Mouse (Mus musculus) erythroblast, adult 5-6 weeks (primary cell): Measurements from ENCODE around the gene Duxbl2. TPM values are rescaled to one million over a fixed set of nuclear protein-coding genes. Genes with fewer than 3 reads are reported as not detected.
"Not testable (repeated sequence)": the region's sequence is repeated elsewhere in the genome, so short reads cannot be mapped to it uniquely, and the experiment has no call there.

Experiments used
- ATAC-seq: replicated peaks from 2 replicates; pipeline ENCODE4 v1.8.0; 2016; ENCODE audit warnings: moderate number of reproducible peaks, mild to moderate bottlenecking, moderate TSS enrichment, inconsistent platforms; ENCODE audit not compliant: poor library complexity, low FRiP score, severe bottlenecking
- total RNA-seq, 2 experiments: library from RNA; stranded (forward) in 1 of 2; stranded (reverse) in 1 of 2; fragments of 150-400 nt in 1 of 2; fragments of 200-764, 138-1000 nt in 1 of 2; gene quantifications; 2 replicates each; pipeline versions ENCODE4 v1.2.3 to v1.2.4; 2015 to 2017; ENCODE audit warnings: low replicate concordance in 2 of 2

Gene Duxbl2
- total RNA-seq (2015; ENCODE audit: low replicate concordance) (not detected in 2 replicates), total RNA-seq (2017; ENCODE audit: low replicate concordance) (not detected in 2 replicates)

DNA sequence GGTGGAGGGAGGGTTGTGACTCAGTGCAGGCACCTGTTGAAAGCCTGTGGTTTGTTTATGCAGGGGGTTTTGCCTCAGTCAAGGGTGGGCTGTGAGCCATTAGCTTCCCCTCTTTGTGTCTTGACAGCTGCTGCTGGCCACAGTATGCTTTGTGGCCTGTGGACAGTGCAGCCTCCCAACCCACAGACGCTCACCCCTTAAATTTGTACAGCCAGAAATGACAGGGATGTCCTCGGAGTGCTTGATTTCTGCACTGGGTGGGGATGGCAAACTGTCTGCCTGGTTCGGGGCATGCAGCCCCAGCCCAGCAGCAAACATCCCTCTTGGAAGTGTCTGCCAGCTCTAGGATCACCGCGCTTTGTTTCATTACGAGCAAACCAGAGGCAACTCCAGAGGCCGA is at the start of gene Duxbl2:
Duxbl2 (plus strand) TSS at position 200 of the 400 bp plus-strand sequence.
- not testable (repeated sequence) for ATAC-seq

DNA sequence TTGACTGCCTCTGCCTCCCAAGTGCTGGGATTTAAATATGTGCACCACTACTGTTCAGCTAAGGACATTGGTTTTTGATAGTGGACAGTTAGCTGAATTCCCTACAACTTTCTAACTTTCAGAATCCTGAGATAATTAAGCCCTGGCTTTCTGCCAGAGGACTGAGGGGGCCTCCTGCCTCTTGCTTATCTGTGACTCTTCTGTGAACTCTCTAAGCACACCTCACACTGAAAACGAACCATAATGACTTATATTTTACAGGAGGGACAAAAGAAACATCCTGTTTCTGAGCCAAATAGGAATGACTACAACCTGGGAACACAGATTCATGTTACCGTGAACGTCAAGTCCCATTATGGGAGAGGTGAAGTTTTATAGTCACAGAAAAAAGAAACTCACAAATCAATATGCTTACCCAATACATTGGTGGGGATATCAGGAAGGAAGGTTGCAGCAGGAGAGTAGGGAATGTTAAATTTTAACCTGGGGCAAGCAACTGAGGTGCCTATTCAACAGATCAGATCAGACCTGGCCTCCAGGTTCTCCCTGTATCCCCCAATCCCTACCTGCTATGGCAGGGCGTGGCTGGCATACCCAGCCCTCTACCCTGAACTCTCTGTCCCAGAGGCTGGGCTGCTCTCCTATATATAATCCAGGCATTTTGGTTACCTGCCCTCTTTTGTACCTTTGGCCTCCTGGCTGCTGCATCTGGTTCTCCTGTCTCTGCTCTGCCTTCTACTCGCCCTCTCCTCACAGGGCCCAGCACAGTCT is 41.3 kb upstream of the Duxbl2 start:
- not testable (repeated sequence) for ATAC-seq

GRCm38 (mm10) chr14:26081216-26081615 is 36.9 kb upstream of the Duxbl2 start, which contains the start of gene Cphx2:
Gene Cphx2 (plus strand): TSS chr14:26081516.
- ATAC-seq = not testable (repeated sequence)

DNA sequence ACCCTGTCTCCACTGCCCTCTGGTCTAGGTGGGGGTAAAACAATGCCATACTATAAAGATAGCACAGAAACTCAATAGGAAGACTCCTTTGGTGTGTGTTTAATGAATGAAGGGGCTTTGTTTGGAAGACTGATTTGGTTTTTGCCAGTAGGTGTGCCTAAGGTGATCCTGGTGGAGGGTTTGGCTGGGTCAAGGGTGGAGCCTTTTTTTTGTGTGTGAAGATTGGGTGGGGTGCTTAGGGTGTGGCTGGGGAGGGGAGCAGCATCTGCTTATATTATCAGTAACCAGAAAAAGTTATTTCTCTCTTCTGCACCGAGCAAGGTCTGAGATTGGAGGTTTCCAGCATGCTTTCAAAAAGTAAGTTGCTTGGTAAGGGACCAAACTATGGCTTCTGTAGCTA is 36.2 kb upstream of the Duxbl2 start, which contains the start of gene Cphx3:
Cphx3 (plus strand) TSS at position 301 of the 400 bp plus-strand sequence.
- not testable (repeated sequence) for ATAC-seq

DNA sequence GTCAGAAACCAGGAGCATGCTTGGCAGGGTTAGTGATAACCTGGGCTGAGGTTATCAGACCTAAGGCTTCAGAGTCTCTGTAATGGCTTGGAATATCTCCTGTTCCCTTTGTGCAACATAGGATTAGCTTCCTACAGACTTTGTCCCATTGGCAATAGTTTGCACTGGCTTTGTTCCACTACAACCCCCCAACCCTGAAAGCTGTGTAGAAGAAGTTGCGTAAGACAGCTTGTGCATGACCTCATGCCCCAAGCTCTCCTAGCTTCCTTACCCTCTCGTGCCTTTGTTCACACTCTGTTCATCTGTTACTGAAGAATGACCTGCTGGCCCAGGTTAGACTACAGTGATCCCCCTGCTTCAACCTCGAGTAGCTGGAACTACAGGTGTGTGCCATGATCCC is 20.5 kb upstream of the Duxbl2 start:
- ATAC-seq = not testable (repeated sequence)

DNA sequence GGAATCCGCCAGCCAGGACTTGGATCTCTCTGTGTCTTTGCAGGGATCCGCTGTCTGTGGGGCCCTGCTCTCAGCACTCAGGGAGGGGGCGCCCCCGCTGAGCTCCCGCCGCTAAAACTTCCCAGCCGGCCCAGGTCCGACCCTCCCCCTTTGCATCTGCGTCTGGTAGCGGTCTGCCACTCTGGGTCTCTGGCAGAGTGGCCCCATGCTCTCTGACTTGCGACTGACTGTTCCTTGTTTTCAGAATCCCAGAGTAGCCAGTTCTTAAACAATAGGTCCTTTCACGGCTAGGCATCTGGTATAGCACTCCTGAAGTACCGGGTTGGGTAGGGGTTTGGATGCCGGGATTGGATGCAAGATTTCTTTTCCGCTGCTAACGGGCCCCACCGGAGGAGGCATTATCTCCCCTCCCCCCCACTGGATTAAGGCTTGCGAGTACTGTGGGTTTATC is 426 bp downstream of the Duxbl2 start:
- ATAC-seq = not testable (repeated sequence)

DNA sequence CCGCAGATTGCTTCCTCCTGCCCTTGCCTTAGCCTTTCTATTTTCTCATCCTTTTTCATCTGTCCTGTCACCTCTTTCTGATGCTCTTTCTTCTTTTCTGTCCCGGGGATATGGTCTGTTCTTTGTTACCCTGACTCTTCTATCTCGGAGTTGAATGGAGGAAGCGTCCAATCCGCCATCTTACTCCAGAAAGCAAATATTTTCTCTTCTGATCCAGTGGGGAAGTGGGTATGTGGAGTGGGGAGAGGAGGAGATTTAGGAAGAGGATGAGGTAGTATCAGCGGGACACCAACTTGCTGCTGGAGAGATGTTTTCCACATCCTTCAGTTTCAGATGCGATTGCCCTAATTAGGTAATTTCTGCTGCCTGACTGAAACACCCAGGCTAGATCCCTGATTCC is 946 bp downstream of the Duxbl2 start:
- ATAC-seq = not testable (repeated sequence)

DNA sequence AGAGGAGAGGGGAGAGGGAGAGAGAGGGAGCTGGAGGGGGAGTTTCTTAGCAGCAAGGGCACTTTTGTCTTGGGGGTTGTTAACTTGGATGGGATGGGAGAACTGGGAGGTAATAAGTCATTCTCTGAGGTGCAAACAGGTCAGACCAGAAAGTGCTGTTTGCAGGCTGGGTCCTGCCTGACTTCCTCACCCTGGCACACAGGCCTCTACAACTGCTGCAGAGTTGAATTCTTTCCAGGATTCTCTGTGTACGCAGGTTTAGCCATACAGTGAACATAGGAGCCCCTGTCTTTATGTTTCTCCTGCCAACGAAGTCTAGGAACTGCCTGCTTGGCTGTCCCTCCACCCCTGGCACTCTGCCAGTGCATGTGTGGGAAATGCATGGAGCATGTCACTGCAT is 28.9 kb downstream of the Duxbl2 start:
- ATAC-seq = not testable (repeated sequence)

GRCm38 (mm10) chr14:26156032-26156431 is 37.9 kb downstream of the Duxbl2 start:
- not testable (repeated sequence) for ATAC-seq

DNA sequence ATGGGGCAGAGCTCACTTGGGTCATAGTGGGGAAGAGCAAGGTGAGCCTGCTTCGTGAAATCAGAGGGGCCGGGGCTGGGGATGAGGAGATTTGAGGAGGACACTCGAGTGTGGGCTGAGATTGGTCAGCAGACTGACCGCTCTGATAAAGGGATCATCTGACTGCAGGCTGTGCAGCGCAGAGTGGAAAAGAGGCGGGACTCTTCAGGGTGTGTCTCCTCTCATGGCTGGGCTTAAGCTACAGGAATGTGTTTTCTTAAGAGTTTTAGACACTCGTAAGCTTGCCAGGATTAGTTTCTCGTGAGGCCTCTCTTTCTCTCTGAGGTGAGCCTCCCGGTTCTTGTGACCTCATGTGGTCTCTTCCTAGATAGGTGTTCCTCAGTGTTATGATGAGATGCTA is 43.0 kb downstream of the Duxbl2 start:
- not testable (repeated sequence) for ATAC-seq

DNA sequence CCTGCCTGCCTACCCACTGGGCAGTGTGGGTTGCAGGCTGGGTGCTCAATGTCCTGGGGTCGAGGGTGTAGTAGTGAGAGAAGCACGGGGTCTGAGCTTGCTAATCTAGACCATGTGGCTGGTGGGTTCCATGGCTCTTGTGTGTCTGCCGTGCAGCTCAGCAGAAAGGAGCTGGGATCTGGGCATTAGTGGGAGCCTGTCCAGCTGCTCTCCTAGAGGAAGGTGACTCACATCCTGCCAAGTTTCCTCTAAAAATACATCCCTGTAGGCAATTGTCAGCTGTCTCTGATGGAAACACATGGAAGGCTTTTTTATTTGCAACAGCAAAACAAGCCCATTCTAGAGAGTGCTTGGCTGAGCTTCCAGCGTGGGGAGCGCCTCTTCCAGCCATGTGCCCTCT is 44.3 kb downstream of the Duxbl2 start:
- not testable (repeated sequence) for ATAC-seq

DNA sequence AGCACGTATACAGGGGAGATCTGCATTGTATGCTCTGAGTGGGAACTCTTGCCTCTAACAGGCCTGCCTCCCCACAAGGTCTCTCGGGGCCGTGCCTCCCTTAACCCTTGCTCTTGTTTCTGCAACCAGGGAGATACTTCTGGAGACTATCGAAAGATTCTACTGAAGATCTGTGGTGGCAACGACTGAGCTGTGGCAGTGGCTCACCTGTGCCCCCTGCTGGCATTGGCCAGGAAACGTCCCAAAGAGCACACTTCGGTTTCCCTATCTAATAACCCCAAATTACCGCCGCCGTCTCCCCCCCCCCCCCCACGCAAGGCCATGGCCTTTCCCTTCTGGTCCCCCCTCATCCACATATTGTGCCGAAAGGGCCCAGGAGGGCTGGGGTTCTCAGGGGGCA is 47.1 kb downstream of the Duxbl2 start:
- not testable (repeated sequence) for ATAC-seq

GRCm38 (mm10) chr14:26173955-26174354 is 55.8 kb downstream of the Duxbl2 start:
- not testable (repeated sequence) for ATAC-seq

GRCm38 (mm10) chr14:26175028-26175427 is 56.9 kb downstream of the Duxbl2 start:
- not testable (repeated sequence) for ATAC-seq

Other genes starting within 250 kb of the Duxbl2 start
- not detected in 2 replicates for gene Plac9a, start 215.2 kb upstream of the Duxbl2 start, total RNA-seq (2015; ENCODE audit: low replicate concordance)
- gene Plac9a, start 215.2 kb upstream of the Duxbl2 start, total RNA-seq (2017; ENCODE audit: low replicate concordance) = not detected in 2 replicates
- 1.5 and 1.9 TPM in 2 replicates for gene Tmem254a, start 190.7 kb upstream of the Duxbl2 start, total RNA-seq (2015; ENCODE audit: low replicate concordance)
- not detected in 2 replicates for gene Tmem254a, start 190.7 kb upstream of the Duxbl2 start, total RNA-seq (2017; ENCODE audit: low replicate concordance)
- gene Cphx1, start 180.0 kb upstream of the Duxbl2 start, total RNA-seq (2015; ENCODE audit: low replicate concordance) = not detected in 2 replicates
- gene Cphx1, start 180.0 kb upstream of the Duxbl2 start, total RNA-seq (2017; ENCODE audit: low replicate concordance) = 0.17 TPM in 1 of 2 replicates, not detected in the other
- not detected in 2 replicates for gene Duxbl1, start 139.8 kb upstream of the Duxbl2 start, total RNA-seq (2015; ENCODE audit: low replicate concordance)
- gene Duxbl1, start 139.8 kb upstream of the Duxbl2 start, total RNA-seq (2017; ENCODE audit: low replicate concordance) = 0.42 TPM in 1 of 2 replicates, not detected in the other
- not detected in 2 replicates for gene Gm9780, start 75.6 kb upstream of the Duxbl2 start, total RNA-seq (2015; ENCODE audit: low replicate concordance)
- gene Gm9780, start 75.6 kb upstream of the Duxbl2 start, total RNA-seq (2017; ENCODE audit: low replicate concordance) = 6.1 TPM in 1 of 2 replicates, not detected in the other
- gene Tmem254c, start 51.0 kb upstream of the Duxbl2 start, total RNA-seq (2015; ENCODE audit: low replicate concordance) = 1.2 and 24.5 TPM in 2 replicates
- gene Tmem254c, start 51.0 kb upstream of the Duxbl2 start, total RNA-seq (2017; ENCODE audit: low replicate concordance) = 3.3 and 11.2 TPM in 2 replicates
- gene Cphx2, start 36.8 kb upstream of the Duxbl2 start, total RNA-seq (2015; ENCODE audit: low replicate concordance) = not detected in 2 replicates
- gene Cphx2, start 36.8 kb upstream of the Duxbl2 start, total RNA-seq (2017; ENCODE audit: low replicate concordance) = not detected in 2 replicates
- not detected in 2 replicates for gene Cphx3, start 36.1 kb upstream of the Duxbl2 start, total RNA-seq (2015; ENCODE audit: low replicate concordance)
- gene Cphx3, start 36.1 kb upstream of the Duxbl2 start, total RNA-seq (2017; ENCODE audit: low replicate concordance) = not detected in 2 replicates
- gene Plac9b, start 64.1 kb downstream of the Duxbl2 start, total RNA-seq (2015; ENCODE audit: low replicate concordance) = 2.3 TPM in 1 of 2 replicates, not detected in the other
- not detected in 2 replicates for gene Plac9b, start 64.1 kb downstream of the Duxbl2 start, total RNA-seq (2017; ENCODE audit: low replicate concordance)
- 3.8 TPM in 1 of 2 replicates, not detected in the other for gene Tmem254b, start 88.7 kb downstream of the Duxbl2 start, total RNA-seq (2015; ENCODE audit: low replicate concordance)
- not detected in 2 replicates for gene Tmem254b, start 88.7 kb downstream of the Duxbl2 start, total RNA-seq (2017; ENCODE audit: low replicate concordance)
- gene Duxbl3, start 139.6 kb downstream of the Duxbl2 start, total RNA-seq (2015; ENCODE audit: low replicate concordance) = not detected in 2 replicates
- gene Duxbl3, start 139.6 kb downstream of the Duxbl2 start, total RNA-seq (2017; ENCODE audit: low replicate concordance) = not detected in 2 replicates